Mouse (Mus musculus) forebrain, embryonic 16.5 days (tissue): ENCODE results near the gene Hmgxb4. TPM values are rescaled to one million over a fixed set of nuclear protein-coding genes. Genes with fewer than 3 reads are reported as not detected.
A peak's percentile ranks its signal among the peaks of the same experiment; 100 is the strongest.

Experiments
- ATAC-seq: fragments of 200-750 bp; cut with Nextera tagmentation; 2 replicates; pipeline ENCODE4 v1.8.0; 2017; ENCODE audit warnings: mild to moderate bottlenecking, moderate library complexity
- H3K27ac ChIP-seq: fragments of 300-500 bp; sonication (generic); 2 replicates; pipeline ENCODE4 v1.5.1; 2014; ENCODE audit warnings: low read length, control low read depth
- H3K27me3 ChIP-seq: fragments of 300-500 bp; sonication (generic); replicated peaks from 2 replicates; pipeline ENCODE4 v1.6.1; 2014; ENCODE audit warnings: low read length; ENCODE audit not compliant: control insufficient read depth, insufficient read depth
- H3K36me3 ChIP-seq: fragments of 300-500 bp; sonication (generic); 2 replicates; pipeline ENCODE4 v1.6.1; 2014; ENCODE audit not compliant: control insufficient read depth, insufficient read depth
- H3K4me1 ChIP-seq: fragments of 300-500 bp; sonication (generic); replicated peaks from 2 replicates; pipeline ENCODE4 v1.6.1; 2014; ENCODE audit warnings: low read length; ENCODE audit not compliant: control insufficient read depth, insufficient read depth
- H3K4me2 ChIP-seq: fragments of 300-500 bp; sonication (generic); 2 replicates; pipeline ENCODE4 v1.6.1; 2014; ENCODE audit warnings: mild to moderate bottlenecking, low read length, control low read depth
- H3K4me3 ChIP-seq: fragments of 300-500 bp; sonication (generic); replicated peaks from 2 replicates; pipeline ENCODE4 v1.5.1; 2014; ENCODE audit warnings: mild to moderate bottlenecking, low read length, control low read depth
- H3K9ac ChIP-seq: fragments of 300-500 bp; sonication (generic); replicated peaks from 2 replicates; pipeline ENCODE4 v1.6.1; 2014; ENCODE audit warnings: low read depth, low read length, control low read depth
- H3K9me3 ChIP-seq: fragments of 300-500 bp; sonication (generic); 2 replicates; pipeline ENCODE4 v1.6.1; 2016; ENCODE audit warnings: low read length; ENCODE audit not compliant: control insufficient read depth
- WGBS: fragments of 180-500 bp; shearing (Covaris S2); extraction: QIAGEN DNeasy Blood & Tissue Kit; methylation state at CpG from one replicate; pipeline ENCODE4 v1.1.7; 2014; 5-methylcytosine and 5-hydroxymethylcytosine counted together
- polyA plus RNA-seq: library from polyadenylated mRNA; unstranded; fragments of >200 nt; fragmentation: Nextera tagmentation; extraction: Ambion mirVana; gene quantifications from 2 replicates; pipeline ENCODE4 v1.2.1, GENCODE M21; 2015

The Hmgxb4 gene
- polyA plus RNA-seq, 1 experiment from 2014 or later: 48.3 TPM

- no peak overlapping the region for H3K4me2 ChIP-seq
- no peak overlapping the region for H3K27ac ChIP-seq
- H3K9me3 ChIP-seq: no peaks in the 10 kb centered on the region
- 66% methylated on average over 2 of the region's 2 CpGs for WGBS
- H3K27me3 ChIP-seq: no peaks in the 10 kb centered on the region
- H3K36me3 ChIP-seq: peaks cover 7% of the 10 kb centered on the region
- no peak overlapping the region for H3K9ac ChIP-seq
- no peak overlapping the region for H3K4me3 ChIP-seq
- no peaks in the 10 kb centered on the region for H3K4me1 ChIP-seq
- ATAC-seq: no peak
Measured at GRCm38 (mm10) chr8:75013557-75013956, 20.4 kb downstream of the Hmgxb4 start.

DNA sequence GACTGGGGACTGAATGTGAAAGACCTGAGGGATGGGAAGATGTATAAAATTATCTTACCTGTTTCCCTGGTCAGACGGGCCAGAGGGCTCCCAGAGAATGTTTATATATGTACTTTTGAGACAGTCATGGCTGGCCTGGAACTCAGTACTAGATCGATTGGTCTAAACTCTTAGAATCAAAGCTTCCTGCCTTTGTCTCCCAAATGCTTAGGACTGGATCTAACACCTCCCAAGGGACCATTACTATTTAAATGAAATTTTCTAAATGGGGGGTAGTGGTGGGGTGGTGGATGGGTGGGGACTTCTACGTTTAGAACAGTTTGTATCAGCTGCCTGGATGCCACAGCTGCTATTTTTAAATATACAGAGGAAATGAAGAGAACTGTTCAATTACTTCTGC lies 20.8 kb downstream of the Hmgxb4 start:
- no peak overlapping the region for H3K27ac ChIP-seq
- H3K9me3 ChIP-seq: no peaks in the 10 kb centered on the region
- no peaks in the 10 kb centered on the region for H3K27me3 ChIP-seq
- H3K36me3 ChIP-seq: peaks cover 5% of the 10 kb centered on the region; the same call in 1 of the 2 replicates
- H3K4me2 ChIP-seq: no peak overlapping the region
- no peak overlapping the region for H3K4me3 ChIP-seq
- 84% methylated on average over 3 of the region's 3 CpGs for WGBS
- no peaks in the 10 kb centered on the region for H3K4me1 ChIP-seq
- no peak for ATAC-seq
- H3K9ac ChIP-seq: no peak overlapping the region

GRCm38 (mm10) chr8:75015981-75016380 lies 22.8 kb downstream of the Hmgxb4 start:
- Histone ChIP-seq H3K27me3 (no peaks in the 10 kb centered on the region), H3K4me2 (no peak overlapping the region), H3K4me3 (no peak overlapping the region), H3K4me1 (no peaks in the 10 kb centered on the region), H3K27ac (no peak overlapping the region), H3K9ac (no peak overlapping the region), H3K9me3 (no peaks in the 10 kb centered on the region), H3K36me3 (0 out of 2 replicates have a peak, but pooled peaks cover 2% of the 10 kb centered on the region)
- no peak for ATAC-seq
- WGBS: 47% methylated on average over 2 of the region's 2 CpGs

DNA sequence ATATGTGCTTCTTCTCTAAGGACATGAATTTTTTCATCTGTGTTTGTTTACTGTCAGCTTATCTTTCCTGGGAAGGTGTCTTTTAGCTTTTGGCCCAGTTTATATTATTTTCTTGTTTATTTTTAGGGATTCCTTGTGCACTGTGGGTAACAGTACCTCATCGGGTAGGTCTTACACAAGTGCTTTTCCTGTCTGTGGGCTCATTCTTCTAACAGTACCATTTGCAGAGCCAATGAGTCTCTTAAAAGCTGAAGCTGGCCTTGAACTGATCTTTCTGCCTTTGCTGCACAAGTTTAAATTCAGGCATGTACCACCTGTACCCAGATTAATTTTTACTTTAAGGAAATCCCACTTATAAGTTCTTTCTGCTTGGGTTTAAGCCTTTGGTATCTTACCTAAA lies 23.3 kb downstream of the Hmgxb4 start:
- no peaks in the 10 kb centered on the region for H3K27me3 ChIP-seq
- ATAC-seq: no peak
- H3K4me1 ChIP-seq: no peaks in the 10 kb centered on the region
- H3K9me3 ChIP-seq: no peaks in the 10 kb centered on the region
- H3K4me2 ChIP-seq: no peak overlapping the region
- 97% methylated on average over 1 of the region's 1 CpGs for WGBS
- H3K27ac ChIP-seq: no peak overlapping the region
- H3K9ac ChIP-seq: no peak overlapping the region
- peaks cover 5% of the 10 kb centered on the region for H3K36me3 ChIP-seq
- no peak overlapping the region for H3K4me3 ChIP-seq

DNA sequence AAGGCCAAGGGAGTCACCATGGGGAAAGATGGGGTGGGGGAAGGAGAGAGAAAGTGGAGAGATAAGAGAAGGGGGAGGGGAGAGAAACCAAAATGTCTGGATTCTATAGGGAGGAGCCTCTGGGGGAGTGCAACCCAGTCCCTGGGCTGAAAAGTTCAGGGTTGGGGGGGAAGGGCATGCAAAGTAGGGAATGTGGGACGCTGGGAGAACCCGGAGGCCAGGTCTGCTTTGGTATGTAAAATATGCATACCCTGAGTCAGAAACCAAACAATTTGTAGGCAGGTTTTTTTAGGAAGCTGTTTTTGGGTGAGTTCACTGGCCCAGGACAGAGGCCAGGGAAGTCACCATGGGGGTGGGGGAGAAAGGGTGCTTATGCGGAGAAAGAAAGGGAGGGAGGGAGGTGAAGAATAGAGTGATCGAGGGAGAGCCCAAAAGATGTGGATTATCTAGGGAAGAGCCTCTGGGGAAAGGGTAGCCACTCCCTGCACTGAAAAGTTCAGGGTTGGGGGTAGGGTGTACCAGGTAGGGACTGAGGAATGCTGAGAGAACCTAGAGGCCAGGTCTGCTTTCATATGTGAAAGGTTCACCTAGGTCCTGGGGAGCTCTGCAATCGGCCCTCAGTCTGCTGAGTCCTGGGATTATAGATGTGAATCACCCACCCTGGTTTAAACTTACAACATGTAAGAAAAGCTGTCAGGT lies 25.3 kb downstream of the Hmgxb4 start:
- no peak for ATAC-seq
- H3K9ac ChIP-seq: no peak overlapping the region
- H3K36me3 ChIP-seq: peaks cover 18% of the 10 kb centered on the region
- WGBS: 42% methylated on average over 5 of the region's 5 CpGs
- H3K9me3 ChIP-seq: no peaks in the 10 kb centered on the region
- no peak overlapping the region for H3K27ac ChIP-seq
- no peak overlapping the region for H3K4me3 ChIP-seq
- H3K4me1 ChIP-seq: no peaks in the 10 kb centered on the region
- H3K27me3 ChIP-seq: no peaks in the 10 kb centered on the region
- H3K4me2 ChIP-seq: no peak overlapping the region

DNA sequence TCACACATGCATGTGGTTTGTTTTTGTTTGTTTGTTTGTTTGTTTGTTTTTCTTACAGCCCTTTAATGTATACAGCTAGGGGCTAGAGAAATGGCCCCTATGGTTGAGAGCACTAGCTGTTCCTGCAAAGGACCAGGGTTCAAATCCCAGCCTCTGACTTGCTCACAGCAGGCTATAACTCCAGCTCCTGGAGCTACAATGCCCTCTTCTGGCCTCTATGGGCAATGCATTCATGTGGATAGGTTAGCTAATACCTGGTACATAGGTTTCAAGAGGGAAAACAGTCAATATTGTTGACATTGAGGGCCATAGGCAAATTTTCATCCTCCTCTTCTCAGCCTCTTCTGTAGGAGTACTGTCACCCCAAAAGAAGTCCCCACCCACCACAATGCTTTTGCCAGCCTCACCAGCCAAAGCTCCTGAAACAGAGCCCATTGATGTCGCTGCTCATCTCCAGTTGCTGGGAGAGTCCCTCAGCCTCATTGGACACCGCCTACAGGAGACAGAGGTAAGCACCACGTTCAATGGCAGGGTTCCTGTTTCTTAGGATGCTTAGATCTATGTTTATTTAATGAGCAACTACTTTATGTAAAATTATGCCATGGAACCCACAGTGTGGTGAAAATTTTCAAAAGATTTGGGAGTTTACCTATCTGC lies 30.6 kb downstream of the Hmgxb4 start:
- Histone ChIP-seq H3K27ac (no peak overlapping the region), H3K36me3 (peaks cover 47% of the 10 kb centered on the region), H3K9ac (no peak overlapping the region), H3K9me3 (no peaks in the 10 kb centered on the region), H3K27me3 (no peaks in the 10 kb centered on the region), H3K4me2 (no peak overlapping the region), H3K4me3 (no peak overlapping the region), H3K4me1 (no peaks in the 10 kb centered on the region)
- WGBS: 94% methylated on average over 3 of the region's 3 CpGs
- ATAC-seq: no peak

DNA sequence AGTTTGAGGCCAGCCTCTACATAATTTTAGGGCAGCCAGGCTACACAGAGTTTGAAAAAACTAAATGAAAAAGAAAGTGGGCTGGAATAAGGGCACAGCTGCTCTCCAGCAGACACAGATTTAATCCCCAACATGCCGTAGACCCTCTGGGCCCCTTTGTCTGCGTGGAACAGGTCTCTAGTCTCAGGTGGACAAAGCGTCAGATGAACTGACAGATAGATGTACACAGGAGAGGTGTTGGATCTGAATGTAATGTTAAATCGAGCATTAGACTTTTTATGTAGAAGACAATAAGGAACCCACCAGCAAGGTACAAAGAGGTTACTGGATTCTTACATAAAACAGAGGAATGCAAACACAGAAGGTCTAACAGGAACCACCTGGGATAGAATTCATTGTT lies 32.7 kb downstream of the Hmgxb4 start:
- ATAC-seq: no peak
- Histone ChIP-seq H3K4me1 (no peaks in the 10 kb centered on the region), H3K27me3 (no peaks in the 10 kb centered on the region), H3K4me3 (no peak overlapping the region), H3K4me2 (no peak overlapping the region), H3K27ac (no peak overlapping the region), H3K9me3 (no peaks in the 10 kb centered on the region), H3K9ac (no peak overlapping the region), H3K36me3 (peaks cover 56% of the 10 kb centered on the region)
- WGBS: 92% methylated on average over 4 of the region's 4 CpGs

DNA sequence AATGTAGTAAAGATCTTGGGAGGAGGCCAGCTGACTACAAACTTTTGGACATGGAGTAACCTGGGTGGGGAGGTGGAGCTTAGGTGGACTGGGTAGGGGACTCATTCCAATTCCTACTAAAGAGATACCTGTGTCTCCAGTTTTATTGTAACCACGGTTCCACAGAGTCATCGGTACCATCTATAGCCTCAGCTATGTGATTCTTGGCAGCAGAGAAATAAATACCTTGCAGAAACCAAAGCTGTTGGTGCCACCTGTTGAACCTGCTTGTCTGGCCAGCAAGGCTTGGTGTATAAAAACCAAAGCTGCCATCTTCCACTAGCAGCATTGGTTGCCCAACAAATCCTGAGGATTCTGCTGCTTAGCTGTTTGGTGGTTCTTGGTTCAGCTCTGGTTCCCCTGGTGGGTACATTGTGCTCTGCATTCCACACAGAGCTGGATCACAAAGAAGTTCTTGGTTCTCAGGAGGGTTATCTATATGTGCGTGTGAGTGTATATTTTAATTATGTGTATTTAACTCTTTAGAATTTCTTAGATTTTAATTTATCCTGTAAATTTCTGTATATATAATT lies 37.4 kb downstream of the Hmgxb4 start:
- WGBS: 95% methylated on average over 3 of the region's 3 CpGs
- Histone ChIP-seq H3K36me3 (peaks cover 25% of the 10 kb centered on the region), H3K4me1 (peaks cover 7% of the 10 kb centered on the region), H3K9ac (no peak overlapping the region), H3K4me2 (no peak overlapping the region), H3K9me3 (no peaks in the 10 kb centered on the region), H3K27me3 (no peaks in the 10 kb centered on the region), H3K27ac (no peak overlapping the region), H3K4me3 (no peak overlapping the region)
- no peak for ATAC-seq

- no peak overlapping the region for H3K27ac ChIP-seq
- peak overlapping the region; percentile 60 for H3K4me2 ChIP-seq
- H3K36me3 ChIP-seq: peaks cover 12% of the 10 kb centered on the region; the same call in 1 of the 2 replicates
- H3K4me1 ChIP-seq: peaks cover 7% of the 10 kb centered on the region
- WGBS: 68% methylated on average over 5 of the region's 5 CpGs
- no peaks in the 10 kb centered on the region for H3K9me3 ChIP-seq
- ATAC-seq: no peak
- H3K4me3 ChIP-seq: peak overlapping the region; percentile 72
- H3K27me3 ChIP-seq: no peaks in the 10 kb centered on the region
- peak overlapping the region; percentile 74 for H3K9ac ChIP-seq
Measured at GRCm38 (mm10) chr8:75032961-75033360, 39.8 kb downstream of the Hmgxb4 start.
